Mouse (Mus musculus) midbrain, embryonic 14.5 days (tissue): ENCODE results near the gene Snx9. TPM values are rescaled to one million over a fixed set of nuclear protein-coding genes. Genes with fewer than 3 reads are reported as not detected.

Experiments
- ATAC-seq: fragments of 200-750 bp; cut with Nextera tagmentation; 2 replicates; pipeline ENCODE4 v1.8.0; 2017; ENCODE audit warnings: moderate number of reproducible peaks, moderate library complexity; ENCODE audit not compliant: low FRiP score, low TSS enrichment
- DNase-seq: peaks from one replicate; pipeline ENCODE4 v3.0.0-alpha.2; 2015
- H3K27ac ChIP-seq: fragments of 300-500 bp; sonication (generic); replicated peaks from 2 replicates; pipeline ENCODE4 v1.5.1; 2014; ENCODE audit warnings: mild to moderate bottlenecking, low read depth, low read length, moderate library complexity
- H3K27me3 ChIP-seq: fragments of 300-500 bp; sonication (generic); 2 replicates; pipeline ENCODE4 v1.6.1; 2014; ENCODE audit warnings: low read length, control low read depth, mixed read lengths; ENCODE audit not compliant: control insufficient read depth, insufficient read depth
- H3K36me3 ChIP-seq: fragments of 300-500 bp; sonication (generic); 2 replicates; pipeline ENCODE4 v1.6.1; 2014; ENCODE audit warnings: low read length, control low read depth; ENCODE audit not compliant: control insufficient read depth, insufficient read depth
- H3K4me1 ChIP-seq: fragments of 300-500 bp; sonication (generic); 2 replicates; pipeline ENCODE4 v1.6.1; 2014; ENCODE audit warnings: mild to moderate bottlenecking, antibody characterized with exemption, low read length, control low read depth; ENCODE audit not compliant: control insufficient read depth, insufficient read depth
- H3K4me2 ChIP-seq: fragments of 300-500 bp; sonication (generic); 2 replicates; pipeline ENCODE4 v1.6.1; 2014; ENCODE audit warnings: mild to moderate bottlenecking, low read length, moderate library complexity
- H3K4me3 ChIP-seq: fragments of 300-500 bp; sonication (generic); replicated peaks from 2 replicates; pipeline ENCODE4 v1.5.1; 2014; ENCODE audit warnings: low read depth, low read length
- H3K9ac ChIP-seq: fragments of 300-500 bp; sonication (generic); replicated peaks from 2 replicates; pipeline ENCODE4 v1.6.1; 2014; ENCODE audit warnings: mild to moderate bottlenecking, low read length, moderate library complexity
- H3K9me3 ChIP-seq: fragments of 300-500 bp; sonication (generic); 2 replicates; pipeline ENCODE4 v1.6.1; 2016; ENCODE audit warnings: low read length, control low read depth, mixed read lengths; ENCODE audit not compliant: control insufficient read depth
- WGBS: fragments of 180-500 bp; shearing (Covaris S2); extraction: QIAGEN DNeasy Blood & Tissue Kit; methylation state at CpG from one replicate; pipeline ENCODE4 v1.1.7; 2014; 5-methylcytosine and 5-hydroxymethylcytosine counted together
- polyA plus RNA-seq: library from polyadenylated mRNA; unstranded; fragments of >200 nt; fragmentation: Nextera tagmentation; extraction: Ambion mirVana; gene quantifications from 2 replicates; pipeline ENCODE4 v1.2.1, GENCODE M21; 2014

Snx9 gene
- polyA plus RNA-seq, 1 experiment from 2014 or later = 8.3 TPM

DNA sequence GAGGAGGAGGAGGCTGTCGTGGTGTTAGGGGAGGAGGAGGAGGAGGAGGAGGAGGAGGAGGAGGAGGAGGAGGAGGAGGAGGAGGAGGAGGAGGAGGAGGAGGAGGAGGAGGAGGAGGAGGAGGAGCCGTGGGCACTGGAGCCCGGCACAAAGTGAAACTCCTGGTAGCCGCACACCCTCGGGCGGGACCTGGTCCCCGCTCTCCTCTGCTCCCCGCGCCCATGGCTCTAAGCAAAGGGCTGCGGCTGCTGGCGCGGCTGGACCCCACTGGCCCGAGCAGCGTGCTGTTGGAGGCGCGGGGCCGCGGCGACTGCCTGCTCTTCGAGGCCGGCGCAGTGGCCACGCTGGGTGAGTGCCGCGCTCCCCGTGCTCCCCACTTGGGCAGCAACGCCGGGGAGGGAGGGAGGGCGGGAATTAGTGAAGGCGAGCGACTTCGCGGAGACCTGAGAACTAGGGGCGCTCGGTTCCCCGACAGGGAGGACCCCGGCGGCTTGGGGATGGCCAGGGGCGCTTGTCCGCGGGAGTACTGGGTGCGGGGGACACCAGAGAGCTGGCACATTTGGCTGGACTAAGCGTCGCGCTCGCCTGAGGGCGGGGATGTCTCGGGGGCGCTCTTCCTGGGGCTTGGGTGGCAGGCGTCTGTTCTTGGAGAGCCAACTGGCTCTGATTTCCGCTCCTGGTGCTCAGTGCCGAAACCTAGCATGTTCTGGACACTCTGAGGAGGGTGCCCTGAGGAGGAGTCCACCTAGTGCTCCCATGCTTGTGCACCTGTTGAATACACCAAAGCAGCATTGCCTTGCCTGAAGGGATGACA is 100.3 kb downstream of the Snx9 start, which contains the start of gene Synj2:
Synj2 (plus strand) TSS at position 51 of the 814 bp plus-strand sequence.
- DNase-seq = peak; percentile 75
- WGBS = 2% methylated on average over 51 of the region's 52 CpGs
- H3K9ac ChIP-seq = peak within 1 kb of the TSS; percentile 39; the same call in 1 of the 2 replicates
- peaks cover 5% of the 10 kb centered on the region for H3K4me1 ChIP-seq
- H3K4me2 ChIP-seq = peak within 1 kb of the TSS; percentile 73
- peaks cover 25% of the 10 kb centered on the region for H3K27me3 ChIP-seq
- no peaks in the 10 kb centered on the region for H3K36me3 ChIP-seq
- H3K27ac ChIP-seq = no peak within 1 kb of the TSS
- H3K4me3 ChIP-seq = peak within 1 kb of the TSS; percentile 44
- ATAC-seq = peak; percentile 50; the same call in 1 of the 2 replicates
- H3K9me3 ChIP-seq = no peaks in the 10 kb centered on the region

DNA sequence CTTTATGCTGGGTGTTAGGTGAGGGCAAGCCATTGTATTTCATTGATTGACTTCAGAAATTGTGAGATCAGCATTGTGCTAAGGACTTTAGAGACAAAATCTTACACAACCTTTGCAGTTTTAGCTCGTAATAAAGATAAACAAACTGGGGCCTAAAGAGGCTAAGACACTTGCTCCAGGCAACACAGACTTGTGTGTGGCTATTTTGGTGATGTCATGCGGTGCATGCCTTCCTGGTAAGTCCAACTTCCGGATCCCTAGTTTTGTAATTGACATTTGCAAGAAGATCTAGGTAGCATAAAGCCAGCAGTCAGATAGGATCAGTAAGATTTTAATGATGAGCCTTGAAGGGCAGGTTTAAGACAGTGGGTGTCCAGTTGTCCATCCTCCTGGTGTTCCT is 101.0 kb downstream of the Snx9 start:
- Histone ChIP-seq H3K4me1 (peaks cover 5% of the 10 kb centered on the region), H3K9me3 (no peaks in the 10 kb centered on the region), H3K27me3 (peaks cover 25% of the 10 kb centered on the region), H3K4me3 (no peak overlapping the region), H3K27ac (no peak overlapping the region), H3K9ac (no peak overlapping the region), H3K4me2 (no peak overlapping the region), H3K36me3 (no peaks in the 10 kb centered on the region)
- DNase-seq (no peak), ATAC-seq (no peak)
- WGBS = 84% methylated on average over 3 of the region's 3 CpGs

DNA sequence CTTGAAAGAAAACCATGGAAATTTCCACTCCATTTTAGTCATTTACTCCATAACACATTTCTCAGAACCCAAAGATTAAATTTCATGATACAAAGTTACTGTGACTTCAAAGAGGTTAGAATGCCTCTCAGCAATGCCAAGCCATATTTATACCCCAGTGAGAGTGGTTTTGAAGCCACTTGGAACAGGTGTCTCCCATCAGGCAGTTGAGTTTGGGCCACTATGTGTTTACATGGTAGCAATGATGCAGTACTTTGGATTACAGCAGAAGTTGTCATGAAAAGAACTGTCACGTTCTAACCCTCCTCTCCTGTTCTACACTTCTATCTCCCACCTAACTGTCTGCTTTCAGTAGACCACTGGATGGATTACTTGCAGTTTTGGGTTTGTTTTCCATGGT is 101.9 kb downstream of the Snx9 start:
- no peaks in the 10 kb centered on the region for H3K36me3 ChIP-seq
- no peak overlapping the region for H3K27ac ChIP-seq
- DNase-seq (no peak), ATAC-seq (no peak)
- no peaks in the 10 kb centered on the region for H3K9me3 ChIP-seq
- H3K4me1 ChIP-seq = peaks cover 5% of the 10 kb centered on the region
- 84% methylated on average over 1 of the region's 1 CpGs for WGBS
- H3K4me3 ChIP-seq = no peak overlapping the region
- H3K27me3 ChIP-seq = peaks cover 25% of the 10 kb centered on the region
- no peak overlapping the region for H3K9ac ChIP-seq
- no peak overlapping the region for H3K4me2 ChIP-seq

DNA sequence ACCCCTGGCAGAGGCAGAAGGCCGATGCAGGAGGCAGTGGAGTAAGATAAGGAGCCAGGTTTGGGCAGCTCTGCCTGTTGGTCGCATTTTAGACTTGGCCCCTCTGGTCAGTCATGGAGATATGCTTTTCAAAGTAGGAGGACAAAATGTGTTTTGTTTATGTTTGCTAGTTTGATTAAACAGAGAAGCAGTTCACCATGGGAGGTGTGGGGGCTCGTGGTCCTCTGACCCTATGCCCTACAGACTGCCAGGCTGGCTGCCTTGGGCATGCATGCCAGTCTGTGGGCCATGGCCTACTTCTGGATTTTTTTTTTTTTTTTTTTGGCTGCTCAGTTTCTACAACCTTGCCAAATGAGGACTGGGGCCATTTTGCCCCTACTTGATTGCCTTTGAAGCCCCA is 105.9 kb downstream of the Snx9 start:
- DNase-seq (no peak), ATAC-seq (no peak)
- peaks cover 6% of the 10 kb centered on the region; the same call in 1 of the 2 replicates for H3K27me3 ChIP-seq
- no peak overlapping the region for H3K9ac ChIP-seq
- WGBS = 80% methylated on average over 3 of the region's 3 CpGs
- H3K36me3 ChIP-seq = no peaks in the 10 kb centered on the region
- no peak overlapping the region for H3K27ac ChIP-seq
- no peaks in the 10 kb centered on the region for H3K9me3 ChIP-seq
- H3K4me2 ChIP-seq = no peak overlapping the region
- no peak overlapping the region for H3K4me3 ChIP-seq
- H3K4me1 ChIP-seq = no peaks in the 10 kb centered on the region

DNA sequence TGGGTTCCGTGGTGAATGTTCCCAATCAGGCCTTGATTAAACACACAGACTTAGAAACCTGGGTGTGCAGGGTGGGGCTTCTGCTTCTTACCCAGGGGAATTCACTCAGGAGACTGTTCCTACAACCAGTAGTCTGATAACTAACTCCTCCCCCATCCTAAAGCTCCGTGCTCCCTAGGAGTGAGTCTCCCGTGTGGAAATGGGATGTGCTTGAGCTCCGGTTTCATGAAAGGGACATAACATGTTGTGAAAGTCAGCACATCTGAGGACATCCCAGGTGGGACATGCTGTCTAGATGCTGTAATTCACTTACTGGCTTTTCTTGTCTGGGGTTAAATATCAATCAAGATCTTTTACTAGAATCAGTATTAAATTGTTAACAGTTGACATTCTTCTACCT is 111.3 kb downstream of the Snx9 start:
- Histone ChIP-seq H3K36me3 (no peaks in the 10 kb centered on the region), H3K27ac (no peak overlapping the region), H3K4me1 (no peaks in the 10 kb centered on the region), H3K27me3 (no peaks in the 10 kb centered on the region), H3K4me3 (no peak overlapping the region), H3K4me2 (no peak overlapping the region), H3K9me3 (no peaks in the 10 kb centered on the region), H3K9ac (no peak overlapping the region)
- ATAC-seq (no peak), DNase-seq (no peak)
- 89% methylated on average over 4 of the region's 4 CpGs for WGBS

DNA sequence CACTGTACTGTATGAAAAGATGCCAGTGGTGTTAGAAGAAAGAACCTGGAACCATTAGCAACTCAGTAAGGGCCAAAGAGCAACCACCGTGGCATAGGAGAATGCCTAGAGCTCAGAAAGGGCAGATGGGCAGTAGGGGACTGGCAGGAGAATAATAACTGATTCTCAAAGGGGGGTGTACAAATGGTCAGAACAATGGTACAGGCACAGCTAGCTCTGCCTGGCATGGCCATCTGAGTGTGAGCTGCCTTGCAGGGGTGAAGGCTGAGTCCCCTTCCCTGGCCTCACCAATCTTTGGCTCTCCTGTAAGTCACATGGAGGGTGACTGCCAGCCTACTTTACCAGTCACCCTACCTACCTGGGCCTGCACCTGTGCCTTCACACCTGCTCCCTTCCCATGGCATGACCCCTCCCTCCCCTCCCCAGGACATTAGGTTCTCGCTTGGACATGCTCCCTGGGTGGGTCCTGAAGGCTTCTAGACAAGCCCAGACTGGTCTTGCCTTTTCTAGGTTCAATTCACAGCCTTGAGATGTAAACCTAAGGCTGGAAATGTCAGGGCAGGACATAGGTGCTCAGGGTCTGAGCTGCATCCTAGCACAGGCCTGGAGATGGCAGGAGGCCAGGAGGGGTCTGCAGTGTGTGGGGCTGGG is 115.3 kb downstream of the Snx9 start:
- no peaks in the 10 kb centered on the region for H3K9me3 ChIP-seq

DNA sequence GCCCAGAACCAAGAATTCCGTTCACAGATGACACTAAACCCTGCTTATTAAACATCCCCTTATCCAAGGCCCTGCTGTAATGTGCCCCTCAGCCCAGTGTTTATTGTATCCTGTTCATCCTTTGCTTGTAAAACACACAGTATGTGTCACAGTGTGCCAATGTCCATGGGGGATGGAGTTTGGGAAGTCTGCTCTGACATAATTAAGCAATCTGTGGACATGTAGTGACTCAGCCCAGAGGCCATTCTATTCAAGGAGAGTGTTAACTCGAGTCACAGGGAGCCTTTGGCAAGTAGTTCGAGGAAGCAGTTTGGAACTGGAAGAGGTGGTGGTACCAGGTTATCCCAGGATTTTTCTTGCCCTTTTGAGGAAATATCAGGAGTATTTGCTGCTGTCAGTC is 116.0 kb downstream of the Snx9 start:
- H3K4me2 ChIP-seq = no peak overlapping the region
- H3K9ac ChIP-seq = no peak overlapping the region
- H3K27me3 ChIP-seq = no peaks in the 10 kb centered on the region
- no peaks in the 10 kb centered on the region for H3K4me1 ChIP-seq
- H3K4me3 ChIP-seq = no peak overlapping the region
- 64% methylated on average over 3 of the region's 3 CpGs for WGBS
- H3K36me3 ChIP-seq = no peaks in the 10 kb centered on the region
- ATAC-seq (no peak), DNase-seq (no peak)
- H3K9me3 ChIP-seq = no peaks in the 10 kb centered on the region
- H3K27ac ChIP-seq = no peak overlapping the region

More for the DNA sequence above, 115.3 kb downstream of the Snx9 start:
- DNase-seq (no peak), ATAC-seq (no peak)
- no peak overlapping the region for H3K4me2 ChIP-seq
- no peak overlapping the region for H3K4me3 ChIP-seq
- 82% methylated on average over 2 of the region's 2 CpGs for WGBS
- H3K27me3 ChIP-seq = no peaks in the 10 kb centered on the region
- H3K36me3 ChIP-seq = no peaks in the 10 kb centered on the region
- no peak overlapping the region for H3K27ac ChIP-seq
- no peaks in the 10 kb centered on the region for H3K4me1 ChIP-seq
- no peak overlapping the region for H3K9ac ChIP-seq

DNA sequence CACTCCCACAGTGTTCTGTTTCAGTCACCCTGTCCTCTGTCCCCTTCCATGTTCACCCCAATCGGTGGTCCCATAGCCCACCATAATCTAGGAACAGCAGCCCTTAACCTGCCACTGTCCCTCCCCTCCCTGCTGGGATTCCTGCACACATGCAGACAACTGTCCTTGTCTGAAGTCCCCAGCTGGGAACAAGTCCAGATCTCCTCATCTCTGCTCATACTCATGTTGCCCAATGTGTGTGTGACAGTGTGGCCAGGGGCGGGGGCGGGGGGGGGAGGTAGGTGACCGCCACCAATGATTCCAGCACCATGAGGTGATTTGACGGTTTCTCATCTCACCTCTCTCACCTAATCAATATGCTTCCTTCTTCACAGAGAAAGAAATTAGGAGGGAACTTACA is 117.1 kb downstream of the Snx9 start:
- no peak overlapping the region for H3K4me3 ChIP-seq
- DNase-seq (no peak), ATAC-seq (no peak)
- H3K36me3 ChIP-seq = no peaks in the 10 kb centered on the region
- no peaks in the 10 kb centered on the region for H3K9me3 ChIP-seq
- H3K4me1 ChIP-seq = no peaks in the 10 kb centered on the region
- H3K9ac ChIP-seq = no peak overlapping the region
- H3K4me2 ChIP-seq = no peak overlapping the region
- no peaks in the 10 kb centered on the region for H3K27me3 ChIP-seq
- WGBS = 94% methylated on average over 5 of the region's 5 CpGs
- H3K27ac ChIP-seq = no peak overlapping the region

DNA sequence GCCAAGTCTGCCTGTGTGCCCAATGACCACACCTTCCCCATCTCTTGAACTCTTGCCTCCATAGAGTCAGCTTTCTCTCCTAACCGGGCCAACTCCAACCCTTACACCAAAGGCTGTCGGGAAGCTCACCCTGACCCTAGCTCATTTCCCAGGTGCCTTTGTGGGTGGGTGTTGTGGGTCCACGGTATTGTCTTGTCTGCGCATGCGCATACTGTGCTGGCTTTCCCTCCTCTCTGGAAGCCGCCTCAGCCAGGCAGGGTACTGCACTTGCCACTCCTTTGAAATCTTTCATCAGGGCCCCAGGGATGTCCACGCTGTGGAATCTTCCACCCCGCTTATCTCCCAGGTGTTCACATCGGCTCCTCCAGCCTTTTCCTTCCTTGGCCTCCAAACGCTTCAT is 117.5 kb downstream of the Snx9 start:
- no peaks in the 10 kb centered on the region for H3K27me3 ChIP-seq
- no peak overlapping the region for H3K4me3 ChIP-seq
- no peaks in the 10 kb centered on the region for H3K36me3 ChIP-seq
- no peaks in the 10 kb centered on the region for H3K9me3 ChIP-seq
- no peak overlapping the region for H3K9ac ChIP-seq
- ATAC-seq (no peak), DNase-seq (no peak)
- 86% methylated on average over 10 of the region's 10 CpGs for WGBS
- no peak overlapping the region for H3K4me2 ChIP-seq
- no peak overlapping the region for H3K27ac ChIP-seq
- no peaks in the 10 kb centered on the region for H3K4me1 ChIP-seq
